Mouse (Mus musculus): ENCODE measurements at regions not wholly inside any gene's neighbourhood (a gene's known extent, or its start where the extent isn't known, plus 50 kb on each side); places are given as distances from the start of the nearest gene placed in this dataset.

GRCm38 (mm10) chr16:47754671-47755070, 528.9 kb upstream of the Dppa4 start:
- Histone ChIP-seq H3K4me1 (replicated peaks) (no peaks in the 10 kb centered on the region), H3K27ac (no peak overlapping the region), H3K4me3 (no peak overlapping the region), H3K27me3 (ENCODE audit: insufficient read depth, poor library complexity, severe bottlenecking) (no peaks in the 10 kb centered on the region), H3K36me3 (no peaks in the 10 kb centered on the region), H3K9me3 (no peaks in the 10 kb centered on the region)
- DNase-seq (ENCODE audit: low spot score): no peak
- WGBS: 90% methylated on average over 2 of the region's 2 CpGs

GRCm38 (mm10) chr16:47758296-47758695, 525.2 kb upstream of the Dppa4 start:
- DNase-seq (ENCODE audit: low spot score): no peak
- Histone ChIP-seq H3K4me3 (no peak overlapping the region), H3K27ac (no peak overlapping the region), H3K27me3 (ENCODE audit: insufficient read depth, poor library complexity, severe bottlenecking) (no peaks in the 10 kb centered on the region), H3K4me1 (replicated peaks) (no peaks in the 10 kb centered on the region), H3K9me3 (no peaks in the 10 kb centered on the region), H3K36me3 (no peaks in the 10 kb centered on the region)
- 79% methylated on average over 1 of the region's 1 CpGs for WGBS

- Histone ChIP-seq H3K27ac (no peak overlapping the region), H3K4me3 (no peak overlapping the region), H3K4me1 (replicated peaks) (no peaks in the 10 kb centered on the region), H3K36me3 (no peaks in the 10 kb centered on the region), H3K9me3 (no peaks in the 10 kb centered on the region), H3K27me3 (ENCODE audit: insufficient read depth, poor library complexity, severe bottlenecking) (no peaks in the 10 kb centered on the region)
- 55% methylated on average over 3 of the region's 3 CpGs for WGBS
- DNase-seq (ENCODE audit: low spot score): peak; percentile 22
Observed at GRCm38 (mm10) chr16:47765742-47766141, 517.8 kb upstream of the Dppa4 start.

GRCm38 (mm10) chr16:47788515-47788914, 495.0 kb upstream of the Dppa4 start:
- Histone ChIP-seq H3K4me3 (no peak overlapping the region), H3K4me1 (replicated peaks) (no peaks in the 10 kb centered on the region), H3K9me3 (no peaks in the 10 kb centered on the region), H3K27me3 (ENCODE audit: insufficient read depth, poor library complexity, severe bottlenecking) (no peaks in the 10 kb centered on the region), H3K36me3 (no peaks in the 10 kb centered on the region), H3K27ac (no peak overlapping the region)
- no peak for DNase-seq (ENCODE audit: low spot score)
- 80% methylated on average over 5 of the region's 5 CpGs for WGBS

- 93% methylated on average over 6 of the region's 6 CpGs for WGBS
- H3K36me3 ChIP-seq: no peaks in the 10 kb centered on the region
- H3K9me3 ChIP-seq: no peaks in the 10 kb centered on the region
- no peak for DNase-seq (ENCODE audit: low spot score)
- no peaks in the 10 kb centered on the region for H3K4me1 ChIP-seq (replicated peaks)
- H3K27me3 ChIP-seq (ENCODE audit: insufficient read depth, poor library complexity, severe bottlenecking): no peaks in the 10 kb centered on the region
- no peak overlapping the region for H3K27ac ChIP-seq
- no peak overlapping the region for H3K4me3 ChIP-seq
Observed at GRCm38 (mm10) chr16:47790666-47791065, 492.9 kb upstream of the Dppa4 start.

GRCm38 (mm10) chr16:47791456-47791855, 492.1 kb upstream of the Dppa4 start:
- no peak for DNase-seq (ENCODE audit: low spot score)
- Histone ChIP-seq H3K9me3 (no peaks in the 10 kb centered on the region), H3K4me1 (replicated peaks) (no peaks in the 10 kb centered on the region), H3K27me3 (ENCODE audit: insufficient read depth, poor library complexity, severe bottlenecking) (no peaks in the 10 kb centered on the region), H3K27ac (no peak overlapping the region), H3K36me3 (no peaks in the 10 kb centered on the region), H3K4me3 (no peak overlapping the region)
- WGBS: 90% methylated on average over 3 of the region's 3 CpGs

- Histone ChIP-seq H3K27me3 (ENCODE audit: insufficient read depth, poor library complexity, severe bottlenecking) (no peaks in the 10 kb centered on the region), H3K9me3 (no peaks in the 10 kb centered on the region), H3K4me1 (replicated peaks) (no peaks in the 10 kb centered on the region), H3K4me3 (no peak overlapping the region), H3K27ac (no peak overlapping the region), H3K36me3 (no peaks in the 10 kb centered on the region)
- no peak for DNase-seq (ENCODE audit: low spot score)
- WGBS: 85% methylated on average over 2 of the region's 2 CpGs
Observed at GRCm38 (mm10) chr16:47798838-47799237, 484.7 kb upstream of the Dppa4 start.

- Histone ChIP-seq H3K27me3 (ENCODE audit: insufficient read depth, poor library complexity, severe bottlenecking) (no peaks in the 10 kb centered on the region), H3K4me3 (no peak overlapping the region), H3K36me3 (no peaks in the 10 kb centered on the region), H3K27ac (no peak overlapping the region), H3K9me3 (no peaks in the 10 kb centered on the region), H3K4me1 (replicated peaks) (no peaks in the 10 kb centered on the region)
- no peak for DNase-seq (ENCODE audit: low spot score)
- WGBS: 88% methylated on average over 3 of the region's 3 CpGs
Observed at GRCm38 (mm10) chr16:47843169-47843568, 440.4 kb upstream of the Dppa4 start.

GRCm38 (mm10) chr16:47851631-47852030, 431.9 kb upstream of the Dppa4 start:
- H3K36me3 ChIP-seq: no peaks in the 10 kb centered on the region
- 79% methylated on average over 1 of the region's 1 CpGs for WGBS
- no peak for DNase-seq (ENCODE audit: low spot score)
- no peak overlapping the region for H3K27ac ChIP-seq
- H3K4me3 ChIP-seq: no peak overlapping the region
- H3K9me3 ChIP-seq: no peaks in the 10 kb centered on the region
- no peaks in the 10 kb centered on the region for H3K27me3 ChIP-seq (ENCODE audit: insufficient read depth, poor library complexity, severe bottlenecking)
- H3K4me1 ChIP-seq (replicated peaks): no peaks in the 10 kb centered on the region

GRCm38 (mm10) chr16:47859840-47860239, 423.7 kb upstream of the Dppa4 start:
- no peak for DNase-seq (ENCODE audit: low spot score)
- H3K4me3 ChIP-seq: no peak overlapping the region
- WGBS: 88% methylated on average over 3 of the region's 3 CpGs

GRCm38 (mm10) chr16:47875258-47875657, 408.3 kb upstream of the Dppa4 start:
- Histone ChIP-seq H3K27me3 (ENCODE audit: insufficient read depth, poor library complexity, severe bottlenecking) (no peaks in the 10 kb centered on the region), H3K36me3 (no peaks in the 10 kb centered on the region), H3K4me1 (replicated peaks) (no peaks in the 10 kb centered on the region), H3K9me3 (no peaks in the 10 kb centered on the region), H3K27ac (no peak overlapping the region), H3K4me3 (no peak overlapping the region)
- no peak for DNase-seq (ENCODE audit: low spot score)
- WGBS: 85% methylated on average over 1 of the region's 1 CpGs

More at GRCm38 (mm10) chr16:47859840-47860239, 423.7 kb upstream of the Dppa4 start:
- no peaks in the 10 kb centered on the region for H3K9me3 ChIP-seq
- no peaks in the 10 kb centered on the region for H3K27me3 ChIP-seq (ENCODE audit: insufficient read depth, poor library complexity, severe bottlenecking)
- H3K27ac ChIP-seq: no peak overlapping the region
- no peaks in the 10 kb centered on the region for H3K36me3 ChIP-seq
- H3K4me1 ChIP-seq (replicated peaks): no peaks in the 10 kb centered on the region

- DNase-seq (ENCODE audit: low spot score): no peak
- H3K4me1 ChIP-seq (replicated peaks): no peaks in the 10 kb centered on the region
- WGBS: 86% methylated on average over 1 of the region's 1 CpGs
- no peaks in the 10 kb centered on the region for H3K9me3 ChIP-seq
- H3K27me3 ChIP-seq (ENCODE audit: insufficient read depth, poor library complexity, severe bottlenecking): no peaks in the 10 kb centered on the region
- no peaks in the 10 kb centered on the region for H3K36me3 ChIP-seq
- H3K4me3 ChIP-seq: no peak overlapping the region
- H3K27ac ChIP-seq: no peak overlapping the region
Observed at GRCm38 (mm10) chr16:47883476-47883875, 400.1 kb upstream of the Dppa4 start.

- Histone ChIP-seq H3K36me3 (no peaks in the 10 kb centered on the region), H3K4me3 (no peak overlapping the region), H3K27me3 (ENCODE audit: insufficient read depth, poor library complexity, severe bottlenecking) (no peaks in the 10 kb centered on the region), H3K27ac (no peak overlapping the region), H3K9me3 (no peaks in the 10 kb centered on the region), H3K4me1 (replicated peaks) (no peaks in the 10 kb centered on the region)
- no peak for DNase-seq (ENCODE audit: low spot score)
- 92% methylated on average over 4 of the region's 4 CpGs for WGBS
Observed at GRCm38 (mm10) chr16:47887019-47887418, 396.5 kb upstream of the Dppa4 start.

GRCm38 (mm10) chr16:47900785-47901184, 382.7 kb upstream of the Dppa4 start:
- 74% methylated on average over 3 of the region's 3 CpGs for WGBS
- no peak for DNase-seq (ENCODE audit: low spot score)
- H3K4me1 ChIP-seq (replicated peaks): no peaks in the 10 kb centered on the region
- no peak overlapping the region for H3K4me3 ChIP-seq
- H3K27ac ChIP-seq: no peak overlapping the region
- no peaks in the 10 kb centered on the region for H3K9me3 ChIP-seq
- no peaks in the 10 kb centered on the region for H3K27me3 ChIP-seq (ENCODE audit: insufficient read depth, poor library complexity, severe bottlenecking)
- H3K36me3 ChIP-seq: no peaks in the 10 kb centered on the region

Measured in hindbrain, embryonic 10.5 days (tissue).